Mouse (Mus musculus): ENCODE results near the gene Cog5. TPM values are rescaled to one million over a fixed set of nuclear protein-coding genes. Genes with fewer than 3 reads are reported as not detected.

Gene Cog5
- 12.0 and 13.8 TPM in 2 replicates for polyA plus RNA-seq (2012; rRNA removed)

GRCm38 (mm10) chr12:31654197-31654964, at the start of gene Cog5, which contains the start of gene Dus4l:
Gene Cog5, plus strand, starts transcription at chr12:31654869.
Gene Dus4l, minus strand, starts transcription at chr12:31654826.

GRCm38 (mm10) chr12:31634343-31635239, 20.1 kb upstream of the Cog5 start, which contains the start of gene Bcap29:
Gene Bcap29, minus strand, starts transcription at chr12:31634658.

GRCm38 (mm10) chr12:31713600-31713999, 58.9 kb downstream of the Cog5 start, which contains the start of gene Gpr22:
Gene Gpr22, minus strand, starts transcription at chr12:31713947.

GRCm38 (mm10) chr12:31949759-31950658, 295.3 kb downstream of the Cog5 start, which contains the start of gene Hbp1:
Gene Hbp1, minus strand, starts transcription at chr12:31950535.

Other genes with a start within 250 kb of the Cog5 start
- 2.9 and 3.6 TPM in 2 replicates for gene Cbll1, start 155.3 kb upstream of the Cog5 start, polyA plus RNA-seq (2012; rRNA removed)
- gene Slc26a4, start 94.9 kb upstream of the Cog5 start, polyA plus RNA-seq (2012; rRNA removed), result 0.10 and 0.14 TPM in 2 replicates
- gene Bcap29, start 20.2 kb upstream of the Cog5 start, polyA plus RNA-seq (2012; rRNA removed), result 0.44 and 0.91 TPM in 2 replicates
- gene Dus4l, start within 50 bp of the Cog5 start, polyA plus RNA-seq (2012; rRNA removed), result 3.4 and 3.8 TPM in 2 replicates
- gene Gpr22, start 59.1 kb downstream of the Cog5 start, polyA plus RNA-seq (2012; rRNA removed), result 0.22 TPM in 1 of 2 replicates, not detected in the other

Measured in colon, adult 2 months (tissue).